Mouse (Mus musculus) intestine, embryonic 16.5 days (tissue): ENCODE measurements around the gene Tead2. TPM values are rescaled to one million over a fixed set of nuclear protein-coding genes. Genes with fewer than 3 reads are reported as not detected.

ENCODE experiments used
- ATAC-seq: fragments of 200-750 bp; cut with Nextera tagmentation; 2 replicates; pipeline ENCODE4 v1.8.0; 2017; ENCODE audit warnings: moderate TSS enrichment, moderate library complexity
- H3K27ac ChIP-seq: fragments of 300-500 bp; sonication (generic); 2 replicates; pipeline ENCODE4 v1.5.1; 2014; ENCODE audit warnings: mild to moderate bottlenecking, low read length
- H3K27me3 ChIP-seq: fragments of 300-500 bp; sonication (generic); replicated peaks from 2 replicates; pipeline ENCODE4 v1.6.1; 2014; ENCODE audit warnings: low read length, control low read depth, mixed read lengths; ENCODE audit not compliant: control insufficient read depth, insufficient read depth
- H3K36me3 ChIP-seq: fragments of 300-500 bp; sonication (generic); 2 replicates; pipeline ENCODE4 v1.6.1; 2014; ENCODE audit warnings: low read length, control low read depth; ENCODE audit not compliant: control insufficient read depth, insufficient read depth
- H3K4me1 ChIP-seq: fragments of 300-500 bp; sonication (generic); 2 replicates; pipeline ENCODE4 v1.6.1; 2014; ENCODE audit warnings: low read length, control low read depth, mixed read lengths; ENCODE audit not compliant: control insufficient read depth, insufficient read depth
- H3K4me2 ChIP-seq: fragments of 300-500 bp; sonication (generic); 2 replicates; pipeline ENCODE4 v1.6.1; 2014; ENCODE audit warnings: low read depth, low read length, control low read depth
- H3K4me3 ChIP-seq: fragments of 300-500 bp; sonication (generic); 2 replicates; pipeline ENCODE4 v1.5.1; 2014; ENCODE audit warnings: mild to moderate bottlenecking, low read length
- H3K9ac ChIP-seq: fragments of 300-500 bp; sonication (generic); 2 replicates; pipeline ENCODE4 v1.6.1; 2014; ENCODE audit warnings: low read depth, low read length
- H3K9me3 ChIP-seq: fragments of 300-500 bp; sonication (generic); 2 replicates; pipeline ENCODE4 v1.6.1; 2016; ENCODE audit warnings: low read length, control low read depth; ENCODE audit not compliant: control insufficient read depth
- WGBS: fragments of 180-500 bp; shearing (Covaris S2); extraction: QIAGEN DNeasy Blood & Tissue Kit; methylation state at CpG from one replicate; pipeline ENCODE4 v1.1.7; 2014; 5-methylcytosine and 5-hydroxymethylcytosine counted together
- polyA plus RNA-seq: library from polyadenylated mRNA; unstranded; fragments of >200 nt; fragmentation: Nextera tagmentation; extraction: Ambion mirVana; gene quantifications from 2 replicates; pipeline ENCODE4 v1.2.1, GENCODE M21; 2015

Tead2 gene
- polyA plus RNA-seq, 1 experiment from 2014 or later, result 82.1 TPM

GRCm38 (mm10) chr7:45175929-45176328 lies 39.6 kb upstream of the Tead2 start:
- ATAC-seq, result no peak
- no peak overlapping the region for H3K27ac ChIP-seq
- H3K4me3 ChIP-seq, result peak overlapping the region; percentile 1; the same call in 1 of the 2 replicates
- H3K4me1 ChIP-seq, result 0 out of 2 replicates have a peak, but pooled peaks cover 8% of the 10 kb centered on the region
- no peak overlapping the region for H3K4me2 ChIP-seq
- no peaks in the 10 kb centered on the region for H3K9me3 ChIP-seq
- H3K27me3 ChIP-seq, result peaks cover 68% of the 10 kb centered on the region
- no peak overlapping the region for H3K9ac ChIP-seq
- 2% methylated on average over 23 of the region's 23 CpGs for WGBS
- no peaks in the 10 kb centered on the region for H3K36me3 ChIP-seq

- H3K4me3 ChIP-seq, result peak overlapping the region; percentile 1; the same call in 1 of the 2 replicates
- H3K4me1 ChIP-seq, result 0 out of 2 replicates have a peak, but pooled peaks cover 8% of the 10 kb centered on the region
- H3K9ac ChIP-seq, result no peak overlapping the region
- no peak overlapping the region for H3K27ac ChIP-seq
- H3K36me3 ChIP-seq, result no peaks in the 10 kb centered on the region
- H3K4me2 ChIP-seq, result no peak overlapping the region
- ATAC-seq, result no peak
- H3K27me3 ChIP-seq, result peaks cover 73% of the 10 kb centered on the region
- H3K9me3 ChIP-seq, result no peaks in the 10 kb centered on the region
- WGBS, result 2% methylated on average over 31 of the region's 31 CpGs
These were observed 39.2 kb upstream of the Tead2 start for GRCm38 (mm10) chr7:45176356-45176755.

GRCm38 (mm10) chr7:45178550-45178949 lies 37.0 kb upstream of the Tead2 start:
- Histone ChIP-seq H3K4me3 (no peak overlapping the region), H3K9ac (no peak overlapping the region), H3K4me2 (no peak overlapping the region), H3K36me3 (no peaks in the 10 kb centered on the region), H3K4me1 (0 out of 2 replicates have a peak, but pooled peaks cover 8% of the 10 kb centered on the region), H3K27me3 (peaks cover 91% of the 10 kb centered on the region), H3K9me3 (no peaks in the 10 kb centered on the region), H3K27ac (no peak overlapping the region)
- ATAC-seq, result no peak
- WGBS, result 24% methylated on average over 7 of the region's 7 CpGs

- Histone ChIP-seq H3K27ac (no peak within 1 kb of the TSS), H3K36me3 (no peaks in the 10 kb centered on the region), H3K4me2 (no peak within 1 kb of the TSS), H3K4me1 (0 out of 2 replicates have a peak, but pooled peaks cover 8% of the 10 kb centered on the region), H3K9ac (no peak within 1 kb of the TSS), H3K9me3 (no peaks in the 10 kb centered on the region), H3K4me3 (no peak within 1 kb of the TSS), H3K27me3 (peaks cover 94% of the 10 kb centered on the region)
- WGBS, result 25% methylated on average over 7 of the region's 7 CpGs
- no peak for ATAC-seq
These were observed 36.1 kb upstream of the Tead2 start, which contains the start of gene Gfy for GRCm38 (mm10) chr7:45179469-45179868. Gene Gfy, minus strand, starts transcription at chr7:45179569.

GRCm38 (mm10) chr7:45180896-45181477 lies 34.6 kb upstream of the Tead2 start, which contains the start of gene Pth2:
Gene Pth2, plus strand, starts transcription at chr7:45180995.
- ATAC-seq, result no peak
- Histone ChIP-seq H3K27ac (no peak within 1 kb of the TSS), H3K4me3 (peak within 1 kb of the TSS; percentile 19), H3K9me3 (no peaks in the 10 kb centered on the region), H3K4me2 (peak within 1 kb of the TSS; percentile 66), H3K9ac (no peak within 1 kb of the TSS), H3K27me3 (peaks cover 85% of the 10 kb centered on the region), H3K36me3 (no peaks in the 10 kb centered on the region), H3K4me1 (0 out of 2 replicates have a peak, but pooled peaks cover 4% of the 10 kb centered on the region)
- WGBS, result 22% methylated on average over 20 of the region's 20 CpGs

- H3K4me3 ChIP-seq, result peak overlapping the region; percentile 19
- H3K36me3 ChIP-seq, result no peaks in the 10 kb centered on the region
- H3K9me3 ChIP-seq, result no peaks in the 10 kb centered on the region
- no peak overlapping the region for H3K9ac ChIP-seq
- H3K4me2 ChIP-seq, result peak overlapping the region; percentile 66
- WGBS, result 4% methylated on average over 35 of the region's 35 CpGs
- no peaks in the 10 kb centered on the region for H3K4me1 ChIP-seq
- peaks cover 84% of the 10 kb centered on the region for H3K27me3 ChIP-seq
- no peak overlapping the region for H3K27ac ChIP-seq
- ATAC-seq, result peak; percentile 14; the same call in 1 of the 2 replicates
These were observed 34.0 kb upstream of the Tead2 start for GRCm38 (mm10) chr7:45181540-45181939.

- H3K4me2 ChIP-seq, result peak overlapping the region; percentile 66
- H3K27me3 ChIP-seq, result peaks cover 78% of the 10 kb centered on the region
- H3K9ac ChIP-seq, result peak overlapping the region; percentile 15; the same call in 1 of the 2 replicates
- no peaks in the 10 kb centered on the region for H3K9me3 ChIP-seq
- ATAC-seq, result peak; percentile 97
- no peak overlapping the region for H3K27ac ChIP-seq
- WGBS, result under 1% methylated on average over 34 of the region's 34 CpGs
- peak overlapping the region; percentile 39 for H3K4me3 ChIP-seq
- H3K4me1 ChIP-seq, result no peaks in the 10 kb centered on the region
- H3K36me3 ChIP-seq, result no peaks in the 10 kb centered on the region
These were observed 33.4 kb upstream of the Tead2 start for GRCm38 (mm10) chr7:45182199-45182601.

- peak overlapping the region; percentile 15; the same call in 1 of the 2 replicates for H3K9ac ChIP-seq
- H3K36me3 ChIP-seq, result no peaks in the 10 kb centered on the region
- peak; percentile 40 for ATAC-seq
- peak overlapping the region; percentile 66 for H3K4me2 ChIP-seq
- no peaks in the 10 kb centered on the region for H3K4me1 ChIP-seq
- WGBS, result 17% methylated on average over 11 of the region's 11 CpGs
- H3K27ac ChIP-seq, result no peak overlapping the region
- peak overlapping the region; percentile 39 for H3K4me3 ChIP-seq
- H3K27me3 ChIP-seq, result peaks cover 74% of the 10 kb centered on the region
- H3K9me3 ChIP-seq, result no peaks in the 10 kb centered on the region
These were observed 32.9 kb upstream of the Tead2 start for GRCm38 (mm10) chr7:45182606-45183005.

GRCm38 (mm10) chr7:45183672-45184071 lies 31.9 kb upstream of the Tead2 start:
- Histone ChIP-seq H3K9me3 (no peaks in the 10 kb centered on the region), H3K4me3 (no peak overlapping the region), H3K9ac (no peak overlapping the region), H3K36me3 (no peaks in the 10 kb centered on the region), H3K4me2 (no peak overlapping the region), H3K4me1 (no peaks in the 10 kb centered on the region), H3K27ac (no peak overlapping the region), H3K27me3 (peaks cover 63% of the 10 kb centered on the region)
- no peak for ATAC-seq
- 65% methylated on average over 7 of the region's 7 CpGs for WGBS
